Mouse (Mus musculus) hematopoietic stem cell, adult 5-6 weeks (primary cell): ENCODE measurements at regions not wholly inside any gene's neighbourhood (a gene's known extent, or its start where the extent isn't known, plus 50 kb on each side); places are given as distances from the start of the nearest gene placed in this dataset.

Source experiments
- ATAC-seq, 2 experiments: fragments of 125-278 bp in 1 of 2; replicated peaks in 1 of 2; 2 replicates each; pipeline ENCODE4 v1.8.0; 2016 to 2017; ENCODE audit warnings: inconsistent platforms in 2 of 2, mild to moderate bottlenecking in 2 of 2, moderate number of reproducible peaks in 2 of 2, low read depth in 1 of 2, moderate TSS enrichment in 1 of 2; ENCODE audit not compliant: low FRiP score in 2 of 2, poor library complexity in 2 of 2, severe bottlenecking in 2 of 2, insufficient read depth in 1 of 2, low TSS enrichment in 1 of 2

DNA sequence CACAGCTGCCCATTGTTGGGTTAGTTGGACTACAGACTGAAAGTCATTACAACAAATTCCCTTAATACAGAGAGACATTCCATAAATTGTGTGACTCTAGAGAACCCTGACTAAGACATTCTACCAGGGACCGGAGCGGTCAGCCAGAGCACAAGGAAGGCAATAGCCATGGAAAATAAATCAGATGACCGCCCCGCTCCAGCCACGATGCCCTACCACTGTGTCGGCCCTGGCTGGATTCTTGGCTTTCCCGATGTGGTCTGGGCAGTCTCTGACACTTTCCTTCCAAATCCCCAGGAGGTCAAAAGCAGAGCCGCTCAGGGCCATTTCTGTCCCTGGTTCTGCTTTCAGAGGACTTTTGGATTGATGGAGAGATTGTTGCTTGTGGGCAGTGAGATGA, 57.8 kb downstream of the Lsm3 start:
- no peak for ATAC-seq

GRCm38 (mm10) chr6:91574414-91574813, 58.7 kb downstream of the Lsm3 start:
- no peak for ATAC-seq

- ATAC-seq, result peak; percentile 82 to 89
Measured at GRCm38 (mm10) chr6:91575662-91576364, 60.1 kb downstream of the Lsm3 start.

GRCm38 (mm10) chr6:91576906-91577305, 61.2 kb downstream of the Lsm3 start:
- no peak for ATAC-seq

GRCm38 (mm10) chr6:91579666-91580065, 63.9 kb downstream of the Lsm3 start:
- no peak for ATAC-seq

DNA sequence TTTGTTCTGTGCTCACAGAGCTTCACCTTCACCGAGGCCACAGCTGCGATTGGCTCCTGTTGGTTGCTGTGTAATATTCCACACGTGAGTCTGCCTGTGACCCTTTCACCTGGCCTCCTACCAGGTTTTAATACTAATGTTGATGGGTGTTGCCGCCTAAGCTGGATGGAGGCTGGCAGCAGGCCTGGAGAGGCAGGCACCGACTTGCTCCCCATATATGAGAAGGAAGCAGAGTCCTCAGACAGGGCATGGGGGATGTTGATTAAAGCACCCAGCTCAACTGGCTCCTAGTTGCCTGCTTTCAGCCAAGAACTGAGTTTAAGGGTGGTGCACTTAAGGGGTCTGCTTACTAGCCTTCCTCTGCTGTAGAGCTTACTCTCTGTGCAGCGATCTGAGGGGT, 64.9 kb downstream of the Lsm3 start:
- ATAC-seq, result no peak

DNA sequence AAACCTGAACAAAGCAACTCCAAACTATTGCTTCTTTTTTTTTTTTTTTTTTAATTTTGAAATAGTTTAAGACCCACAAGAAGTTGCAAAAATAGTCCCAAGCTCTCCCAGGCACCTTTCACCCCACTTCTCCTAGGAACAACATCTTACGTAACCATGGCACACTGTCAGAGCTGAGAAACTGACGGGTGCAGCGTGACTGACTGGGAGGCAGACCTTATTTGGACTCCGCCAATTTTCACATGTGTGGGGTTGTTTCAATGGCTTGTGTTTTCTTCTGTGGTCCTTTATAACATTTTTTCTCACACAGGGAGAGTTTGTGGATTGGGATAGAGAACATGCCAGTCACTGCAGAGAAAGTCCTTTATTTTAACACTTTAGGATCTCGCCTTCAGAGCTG, 66.6 kb downstream of the Lsm3 start:
- ATAC-seq, result no peak

- no peak for ATAC-seq
Measured at GRCm38 (mm10) chr6:91583346-91583745, 67.6 kb downstream of the Lsm3 start.

DNA sequence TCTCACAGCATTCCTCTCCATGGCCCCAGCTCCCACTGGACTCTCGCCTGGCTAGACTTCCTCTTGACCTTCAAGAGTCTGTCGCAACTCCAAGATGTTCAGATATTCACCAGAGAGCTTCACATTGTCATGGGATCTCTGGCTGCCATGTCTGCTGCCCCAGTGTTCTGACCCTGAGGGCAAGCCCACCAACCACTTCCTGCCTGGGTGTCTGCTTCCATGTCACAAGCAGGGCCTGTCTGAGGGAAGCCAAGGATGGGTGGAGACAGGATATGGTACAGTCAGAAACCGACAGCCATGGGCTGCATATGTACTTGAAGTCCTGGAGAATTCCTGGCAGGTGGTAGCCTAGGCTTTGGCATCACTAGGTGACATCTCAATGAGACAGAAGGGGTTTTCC, 69.8 kb downstream of the Lsm3 start:
- 0 out of 4 replicates have a peak, but pooled peaks of 1 of the 2 experiments have one; percentile 5 for ATAC-seq

GRCm38 (mm10) chr6:91589181-91589580, 73.5 kb downstream of the Lsm3 start:
- no peak for ATAC-seq

DNA sequence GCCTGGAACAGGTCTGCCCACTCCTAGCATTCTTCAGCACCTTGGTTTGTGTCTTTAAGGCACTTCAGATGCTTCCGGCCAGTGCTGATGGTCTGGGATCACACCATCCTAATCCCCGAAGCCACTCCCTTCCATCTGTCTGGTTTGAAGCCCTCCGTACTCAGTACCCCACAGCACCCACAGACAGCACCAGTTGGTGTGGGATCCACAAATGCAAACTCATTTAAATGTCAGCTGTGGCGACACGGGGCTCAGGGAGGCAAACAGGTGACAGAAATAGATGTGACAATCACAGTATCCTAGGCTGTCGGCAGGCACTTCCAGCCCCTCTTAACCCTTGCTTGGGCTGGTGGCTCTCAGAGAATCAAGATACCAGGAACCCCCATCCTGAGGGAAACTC, 74.7 kb downstream of the Lsm3 start:
- ATAC-seq, result no peak

DNA sequence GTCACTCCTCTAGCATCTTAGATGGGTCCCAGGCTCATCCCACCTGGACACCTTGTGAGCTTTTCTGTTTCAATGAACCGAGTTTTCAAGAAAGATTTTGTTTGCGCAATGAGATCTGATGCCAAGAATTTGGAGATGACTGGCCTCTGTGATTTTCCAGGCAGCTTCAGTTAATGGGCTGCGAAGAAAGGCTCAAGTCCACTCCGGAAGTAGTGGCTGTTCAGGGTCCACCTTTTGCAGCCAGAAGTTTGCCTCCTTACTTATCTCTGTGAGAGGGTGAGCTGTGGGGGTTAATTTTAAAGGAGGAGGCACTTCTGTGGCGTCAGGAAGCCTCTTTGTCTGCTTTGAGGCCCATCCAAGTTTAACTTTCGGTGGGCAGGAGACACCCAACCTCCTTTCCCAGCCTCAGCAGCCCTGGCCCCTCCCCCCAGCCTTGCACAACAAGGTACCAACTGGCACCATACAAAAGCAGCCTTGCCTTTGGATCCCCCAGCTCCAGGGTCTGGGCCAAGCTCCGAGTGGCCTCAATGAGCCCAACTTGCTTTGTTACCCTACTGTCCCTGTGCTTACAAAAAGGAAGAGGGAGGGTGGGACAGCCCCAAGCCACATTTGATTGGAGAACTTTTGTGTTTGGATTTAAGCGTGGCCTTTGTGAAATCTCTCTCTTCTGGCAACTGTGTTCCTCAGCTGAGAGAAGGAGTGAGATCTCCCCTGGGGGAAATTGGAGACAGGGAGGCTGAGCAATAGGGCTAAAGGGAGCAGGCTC, 75.3 kb downstream of the Lsm3 start:
- ATAC-seq, result no peak

GRCm38 (mm10) chr6:91592651-91593050, 76.9 kb downstream of the Lsm3 start:
- ATAC-seq, result no peak

DNA sequence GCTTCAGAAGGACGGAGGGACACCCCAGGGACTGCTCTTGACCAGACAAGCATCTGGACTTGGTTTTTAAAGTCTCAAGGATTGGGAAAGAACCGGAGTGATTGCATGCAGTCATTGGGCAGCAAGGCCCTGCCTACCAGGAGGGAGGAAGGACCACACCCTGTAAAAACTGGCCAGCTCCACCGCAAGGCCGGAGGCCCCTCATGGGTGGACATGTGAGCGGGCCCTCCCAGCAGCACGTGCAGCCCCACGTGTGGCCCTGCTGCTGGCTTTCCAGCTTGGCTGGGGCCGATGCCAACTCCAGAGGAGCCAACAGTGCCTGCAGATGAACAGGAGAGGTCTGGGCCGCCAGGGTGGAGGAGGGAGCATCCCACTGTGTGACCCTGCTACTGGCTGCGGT, 83.2 kb downstream of the Lsm3 start:
- 0 out of 4 replicates have a peak, but pooled peaks of 1 of the 2 experiments have one; percentile 14 for ATAC-seq

DNA sequence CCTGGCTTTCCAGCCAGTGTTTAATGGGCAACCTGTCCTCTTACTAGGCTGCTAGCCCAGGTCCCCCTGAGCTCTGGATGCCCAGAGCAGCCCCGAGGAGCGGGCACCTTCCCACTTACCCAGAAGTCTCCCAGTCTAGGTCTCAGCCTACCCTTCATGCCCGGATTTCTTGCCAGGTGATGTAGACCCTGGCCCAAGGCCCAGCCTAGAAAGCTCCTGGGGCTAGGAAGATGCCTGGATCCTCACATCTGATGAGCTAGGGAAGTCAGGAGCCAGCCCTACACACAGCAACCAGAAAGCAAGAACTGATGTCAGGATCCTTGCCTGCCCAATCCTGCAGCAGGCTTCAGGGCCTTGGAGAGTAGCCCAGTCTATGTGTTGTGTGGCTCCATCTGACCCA, 83.7 kb upstream of the Slc6a6 start:
- no peak for ATAC-seq

DNA sequence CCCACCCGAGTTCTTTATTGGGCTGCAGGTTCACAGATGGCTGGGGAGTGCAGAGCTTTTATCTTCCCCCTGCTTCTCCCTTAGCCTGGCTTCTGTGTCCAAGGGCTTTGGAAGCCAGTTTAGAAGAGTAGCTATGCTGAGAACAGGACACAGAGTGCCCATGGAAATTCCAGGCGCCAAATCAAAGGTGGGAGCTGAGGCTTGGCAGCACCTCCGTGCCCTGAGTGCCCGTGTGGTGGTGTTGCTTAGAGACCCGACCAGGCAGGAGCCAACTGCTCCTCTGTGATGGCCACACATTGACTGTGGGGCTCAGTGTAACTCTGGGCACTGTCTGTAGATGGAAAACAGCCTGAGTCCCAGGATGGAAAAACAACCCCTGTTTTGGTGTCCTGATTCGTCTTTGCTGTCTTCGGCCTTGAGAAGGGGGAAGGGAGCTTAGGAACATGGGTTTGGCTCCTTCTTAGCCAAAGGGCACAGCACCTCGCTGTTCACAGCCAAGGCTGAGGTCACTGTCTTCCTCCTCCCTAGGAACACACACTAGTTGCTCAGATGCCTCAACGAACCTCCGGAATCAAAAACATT, 77.1 kb upstream of the Slc6a6 start:
- ATAC-seq, result no peak

GRCm38 (mm10) chr6:91607613-91608272, 76.1 kb upstream of the Slc6a6 start:
- 0 out of 4 replicates have a peak, but pooled peaks of 1 of the 2 experiments have one; percentile 17 for ATAC-seq

DNA sequence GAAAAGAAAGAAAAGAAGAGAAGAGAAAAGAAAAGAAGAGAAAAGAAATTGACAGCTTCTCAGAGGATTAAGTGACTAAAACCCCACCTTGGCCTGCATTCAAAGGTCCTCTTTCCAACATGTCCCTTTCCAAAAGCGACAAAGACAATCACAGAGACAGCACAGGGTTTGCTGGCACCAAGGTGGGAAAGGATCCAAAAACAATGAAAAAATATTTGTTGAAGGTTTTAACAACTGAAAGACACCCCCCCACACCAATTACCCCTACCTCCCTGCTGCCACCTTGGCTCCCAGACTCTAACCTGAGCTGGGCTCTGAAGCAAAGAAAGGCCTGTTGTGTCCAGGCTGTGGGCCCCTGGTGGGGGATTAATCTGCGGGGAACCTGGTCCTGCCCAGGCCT, 74.2 kb upstream of the Slc6a6 start:
- ATAC-seq, result no peak
